Mouse (Mus musculus) liver, adult 2 months (tissue): ENCODE results near the gene Mlh1. TPM values are rescaled to one million over a fixed set of nuclear protein-coding genes. Genes with fewer than 3 reads are reported as not detected.

ENCODE experiments used
- DNase-seq: peaks from one replicate; pipeline ENCODE4 v3.0.0-alpha.2; 2011; ENCODE audit warnings: low read depth, low spot score; ENCODE audit errors: extremely low read depth
- H3K27ac ChIP-seq: fragments of 200-500 bp; replicated peaks from 2 replicates; pipeline ENCODE4 v1.5.1; 2012; ENCODE audit warnings: low read depth, mild to moderate bottlenecking, control low read depth, inconsistent platforms, low read length; ENCODE audit not compliant: insufficient read depth
- H3K27me3 ChIP-seq: fragments of 200-500 bp; 2 replicates; pipeline ENCODE4 v1.6.1; 2012; ENCODE audit warnings: mild to moderate bottlenecking, moderate library complexity, low read length, inconsistent platforms; ENCODE audit not compliant: control insufficient read depth, insufficient read depth
- H3K36me3 ChIP-seq: fragments of 200-500 bp; 2 replicates; pipeline ENCODE4 v1.6.1; 2012; ENCODE audit warnings: low read length, inconsistent platforms; ENCODE audit not compliant: control insufficient read depth, insufficient read depth
- H3K4me1 ChIP-seq: fragments of 200-500 bp; 2 replicates; pipeline ENCODE4 v1.6.1; 2011; ENCODE audit warnings: low read length; ENCODE audit not compliant: control insufficient read depth, insufficient read depth
- H3K4me3 ChIP-seq: fragments of 200-500 bp; 2 replicates; pipeline ENCODE4 v1.5.1; 2011; ENCODE audit warnings: low read depth, mild to moderate bottlenecking, control low read depth, low read length, moderate library complexity; ENCODE audit not compliant: insufficient read depth
- H3K79me2 ChIP-seq: fragments of 200-500 bp; 2 replicates; pipeline ENCODE4 v1.6.1; 2012; ENCODE audit warnings: inconsistent platforms, mild to moderate bottlenecking, low read length, moderate library complexity; ENCODE audit not compliant: control insufficient read depth, insufficient read depth
- H3K9ac ChIP-seq: fragments of 200-500 bp; 2 replicates; pipeline ENCODE4 v1.6.1; 2012; ENCODE audit warnings: low read depth, mild to moderate bottlenecking, control low read depth, inconsistent platforms, low read length
- CTCF ChIP-seq: fragments of 200-500 bp; IDR thresholded peaks from 2 replicates; pipeline ENCODE4 v1.5.1; 2011; ENCODE audit warnings: low read depth, low read length, control low read depth
- POLR2A ChIP-seq: fragments of 200-500 bp; IDR thresholded peaks from 2 replicates; pipeline ENCODE4 v1.6.1; 2011; ENCODE audit warnings: low read length, control low read depth; ENCODE audit not compliant: insufficient read depth; ENCODE audit errors: extremely low read depth
- WGBS: fragments of 180-500 bp; shearing (Covaris S2); methylation state at CpG from one replicate; pipeline ENCODE4 v1.1.7; 2018; 5-methylcytosine and 5-hydroxymethylcytosine counted together
- polyA plus RNA-seq: library from polyadenylated mRNA; depleted of rRNA; stranded (reverse); fragments of >200 nt; gene quantifications from 2 replicates; pipeline ENCODE4 v1.2.3, GENCODE M21; 2012
- total RNA-seq: library from RNA; depleted of rRNA; stranded (reverse); fragments of >200 nt; gene quantifications from 2 replicates; pipeline ENCODE4 v1.2.3, GENCODE M21; 2014

Mlh1 gene
- total and polyA plus RNA-seq, 2 experiments = 8.8 to 13.9 TPM

- TF ChIP-seq POLR2A (no peak), CTCF (no peak)
- DNase-seq = no peak
- H3K36me3 ChIP-seq = no peaks in the 10 kb centered on the region
- H3K27ac ChIP-seq = no peak overlapping the region
- no peaks in the 10 kb centered on the region for H3K27me3 ChIP-seq
- H3K79me2 ChIP-seq = no peaks in the 10 kb centered on the region
- H3K4me3 ChIP-seq = no peak overlapping the region
- 84% methylated on average over 3 of the region's 3 CpGs for WGBS
- no peak overlapping the region for H3K9ac ChIP-seq
- peaks cover 1% of the 10 kb centered on the region; the same call in 1 of the 2 replicates for H3K4me1 ChIP-seq
Measured at GRCm38 (mm10) chr9:111285061-111285460, 13.5 kb upstream of the Mlh1 start.

GRCm38 (mm10) chr9:111275156-111275555, 3.6 kb upstream of the Mlh1 start:
- H3K4me3 ChIP-seq = no peak overlapping the region
- H3K27me3 ChIP-seq = no peaks in the 10 kb centered on the region
- H3K4me1 ChIP-seq = peaks cover 12% of the 10 kb centered on the region
- H3K36me3 ChIP-seq = peaks cover 19% of the 10 kb centered on the region
- no peak for DNase-seq
- WGBS = 44% methylated on average over 1 of the region's 1 CpGs
- H3K9ac ChIP-seq = no peak overlapping the region
- TF ChIP-seq CTCF (no peak), POLR2A (no peak)
- no peak overlapping the region for H3K27ac ChIP-seq
- H3K79me2 ChIP-seq = peaks cover 7% of the 10 kb centered on the region; the same call in 1 of the 2 replicates

- H3K27me3 ChIP-seq = no peaks in the 10 kb centered on the region
- H3K79me2 ChIP-seq = peaks cover 7% of the 10 kb centered on the region; the same call in 1 of the 2 replicates
- no peak overlapping the region for H3K9ac ChIP-seq
- WGBS = 30% methylated on average over 1 of the region's 1 CpGs
- peaks cover 12% of the 10 kb centered on the region for H3K4me1 ChIP-seq
- TF ChIP-seq CTCF (no peak), POLR2A (no peak)
- H3K36me3 ChIP-seq = peaks cover 15% of the 10 kb centered on the region
- H3K4me3 ChIP-seq = no peak overlapping the region
- no peak for DNase-seq
- H3K27ac ChIP-seq = no peak overlapping the region
Measured at GRCm38 (mm10) chr9:111273958-111274357, 2.4 kb upstream of the Mlh1 start.

- peak; percentile 61 for DNase-seq
- Histone ChIP-seq H3K27ac (no peak overlapping the region), H3K4me1 (peaks cover 12% of the 10 kb centered on the region), H3K27me3 (no peaks in the 10 kb centered on the region), H3K9ac (peak overlapping the region; percentile 91), H3K4me3 (peak overlapping the region; percentile 75), H3K79me2 (peaks cover 7% of the 10 kb centered on the region; the same call in 1 of the 2 replicates), H3K36me3 (peaks cover 9% of the 10 kb centered on the region)
- WGBS = 24% methylated on average over 15 of the region's 15 CpGs
- TF ChIP-seq CTCF = no peak
- TF ChIP-seq POLR2A = no peak
Measured at GRCm38 (mm10) chr9:111272996-111273785, 1.6 kb upstream of the Mlh1 start.

- Histone ChIP-seq H3K27ac (peak overlapping the region; percentile 88), H3K9ac (peak overlapping the region; percentile 91), H3K79me2 (peaks cover 7% of the 10 kb centered on the region; the same call in 1 of the 2 replicates), H3K27me3 (no peaks in the 10 kb centered on the region), H3K36me3 (peaks cover 4% of the 10 kb centered on the region; the same call in 1 of the 2 replicates), H3K4me3 (peak overlapping the region; percentile 75), H3K4me1 (peaks cover 12% of the 10 kb centered on the region)
- no peak for TF ChIP-seq CTCF
- TF ChIP-seq POLR2A = no peak
- DNase-seq = peak; percentile 65
- WGBS = 2% methylated on average over 19 of the region's 19 CpGs
Measured at GRCm38 (mm10) chr9:111272356-111272755, 765 bp upstream of the Mlh1 start.

- TF ChIP-seq CTCF (no peak), POLR2A (no peak)
- WGBS = under 1% methylated on average over 32 of the region's 32 CpGs
- Histone ChIP-seq H3K27me3 (no peaks in the 10 kb centered on the region), H3K27ac (peak overlapping the region; percentile 67), H3K79me2 (peaks cover 7% of the 10 kb centered on the region; the same call in 1 of the 2 replicates), H3K36me3 (peaks cover 14% of the 10 kb centered on the region), H3K9ac (peak overlapping the region; percentile 83), H3K4me1 (peaks cover 12% of the 10 kb centered on the region), H3K4me3 (peak overlapping the region; percentile 82)
- no peak for DNase-seq
Measured at GRCm38 (mm10) chr9:111271056-111271433, 546 bp downstream of the Mlh1 start.
